Comparison of ENCODE assay signal across 8 mouse cellular contexts in genomic region chr17:21449669-21450068, GRCm38 (mm10). TPM values are rescaled to one million over a fixed set of nuclear protein-coding genes. Genes with fewer than 3 reads are reported as not detected.
DNase-seq lines count a peak whose midpoint lies in the region; ATAC-seq and TF ChIP-seq lines count a peak whose summit lies in the region.

No protein-coding gene starts in this region.

- H3K36me3 ChIP-seq in embryonic facial prominence, embryonic 12.5 days: no peaks in the 10 kb centered on the region
- no peaks in the 10 kb centered on the region; the same call in 1 of the 2 replicates for H3K36me3 ChIP-seq in limb, embryonic 14.5 days (ENCODE audit: control insufficient read depth, insufficient read depth, low read length)
- H3K36me3 ChIP-seq in midbrain, embryonic 16.5 days (ENCODE audit: control insufficient read depth, insufficient read depth, low read length): no peaks in the 10 kb centered on the region

- ATAC-seq in embryonic facial prominence, embryonic 12.5 days (ENCODE audit: insufficient number of reproducible peaks, insufficient read depth, low FRiP score, low TSS enrichment): peak; percentile 70; the same call in 1 of the 2 replicates
- peak; percentile 75 for ATAC-seq in limb, embryonic 14.5 days (ENCODE audit: low FRiP score, low read depth)
- ATAC-seq in midbrain, embryonic 16.5 days: peak; percentile 86

- no peaks in the 10 kb centered on the region for H3K27me3 ChIP-seq in embryonic facial prominence, embryonic 12.5 days
- no peaks in the 10 kb centered on the region for H3K27me3 ChIP-seq in limb, embryonic 14.5 days (ENCODE audit: control insufficient read depth, insufficient read depth, low read length)
- no peaks in the 10 kb centered on the region for H3K27me3 ChIP-seq in midbrain, embryonic 16.5 days (ENCODE audit: control insufficient read depth, insufficient read depth, low read depth, low read length)

- peak; percentile 84 for DNase-seq in A20 (ENCODE audit: low read depth, low spot score)
- peak; percentile 75 for DNase-seq in adrenal gland, postnatal 14 days
- peak; percentile 89 for DNase-seq in heart, adult 8-10 months (ENCODE audit: low spot score)
- DNase-seq in kidney, adult 9 months: peak; percentile 90
- peak; percentile 89 for DNase-seq in limb, embryonic 14.5 days (ENCODE audit: low spot score)
- DNase-seq in spleen, postnatal 4 days (ENCODE audit: low spot score in 2 of 2): peak; percentile 75 to 82

- no peaks in the 10 kb centered on the region for H3K9me3 ChIP-seq in embryonic facial prominence, embryonic 12.5 days
- no peaks in the 10 kb centered on the region for H3K9me3 ChIP-seq in limb, embryonic 14.5 days (ENCODE audit: control insufficient read depth, low read length)
- H3K9me3 ChIP-seq in midbrain, embryonic 16.5 days (replicated peaks; ENCODE audit: control insufficient read depth, low read length, poor library complexity, severe bottlenecking): no peaks in the 10 kb centered on the region

- H3K4me1 ChIP-seq in embryonic facial prominence, embryonic 12.5 days: peaks cover 6% of the 10 kb centered on the region; the same call in 1 of the 2 replicates
- peaks cover 7% of the 10 kb centered on the region; the same call in 1 of the 2 replicates for H3K4me1 ChIP-seq in limb, embryonic 14.5 days (ENCODE audit: control insufficient read depth, insufficient read depth, low read length)
- H3K4me1 ChIP-seq in midbrain, embryonic 16.5 days (ENCODE audit: control insufficient read depth, insufficient read depth, low read length): peaks cover 6% of the 10 kb centered on the region

- H3K4me2 ChIP-seq in embryonic facial prominence, embryonic 12.5 days (replicated peaks): peak overlapping the region; percentile 57
- peak overlapping the region; percentile 85 for H3K4me2 ChIP-seq in limb, embryonic 14.5 days (replicated peaks; ENCODE audit: low read depth, low read length, severe bottlenecking)
- H3K4me2 ChIP-seq in midbrain, embryonic 16.5 days (ENCODE audit: low read length): peak overlapping the region; percentile 68

- peak overlapping the region; percentile 55 for H3K4me3 ChIP-seq in embryonic facial prominence, embryonic 12.5 days
- H3K4me3 ChIP-seq in limb, embryonic 14.5 days (replicated peaks; ENCODE audit: low read length): peak overlapping the region; percentile 67
- peak overlapping the region; percentile 60 for H3K4me3 ChIP-seq in midbrain, embryonic 16.5 days (ENCODE audit: low read depth, low read length)

- H3K9ac ChIP-seq in embryonic facial prominence, embryonic 12.5 days: 0 out of 2 replicates have a peak overlapping the region, but pooled peaks have one; percentile 30
- H3K9ac ChIP-seq in limb, embryonic 14.5 days (ENCODE audit: low read depth, low read length, severe bottlenecking): no peak overlapping the region; the same call in none of the 2 replicates
- H3K9ac ChIP-seq in midbrain, embryonic 16.5 days (ENCODE audit: low read depth, low read length): peak overlapping the region; percentile 64

- 0% methylated on average over 3 of the region's 3 CpGs for WGBS in embryonic facial prominence, embryonic 12.5 days
- WGBS in limb, embryonic 14.5 days: 0% methylated on average over 3 of the region's 3 CpGs
- 0% methylated on average over 3 of the region's 3 CpGs for WGBS in midbrain, embryonic 16.5 days

- peak overlapping the region; percentile 81 for H3K27ac ChIP-seq in embryonic facial prominence, embryonic 12.5 days
- peak overlapping the region; percentile 92 for H3K27ac ChIP-seq in limb, embryonic 14.5 days (replicated peaks; ENCODE audit: low read depth, low read length)
- peak overlapping the region; percentile 84 for H3K27ac ChIP-seq in midbrain, embryonic 16.5 days (ENCODE audit: low read length)

- TF ChIP-seq POLR2A in limb, embryonic 14.5 days (IDR thresholded peaks at IDR 0.05; ENCODE audit: borderline replicate concordance, extremely low read depth, insufficient read depth, insufficient read length): no peak

RNA-seq across cellular contexts. Expression of gene Zfp51, which starts 0.5 kb away (rescaled TPM):
- total RNA-seq in adrenal gland, postnatal 14 days (2021): 7.1 and 8.5 TPM in 2 replicates
- polyA plus RNA-seq in embryonic facial prominence, embryonic 12.5 days (2016; fragmentation: Nextera tagmentation; extraction: Ambion mirVana): 15.3 and 16.0 TPM in 2 replicates
- 1 to 10 TPM; 7.6 to 8.7 (median 8.0) TPM for total RNA-seq in heart, adult 8-10 months (2022)
- polyA plus RNA-seq in limb, embryonic 14.5 days (2012; rRNA removed): 5.4 and 7.1 TPM in 2 replicates
- 14.7 and 16.6 TPM in 2 replicates for polyA plus RNA-seq in limb, embryonic 14.5 days (2014; fragmentation: Nextera tagmentation; extraction: Ambion mirVana)
- polyA plus RNA-seq in midbrain, embryonic 16.5 days (2015; fragmentation: Nextera tagmentation; extraction: Ambion mirVana): 12.4 and 15.2 TPM in 2 replicates

RNA-seq across cellular contexts. Expression of gene Zfp54, which starts 26.6 kb away (rescaled TPM):
- 3.3 TPM in 2 replicates for total RNA-seq in adrenal gland, postnatal 14 days (2021)
- 2.8 and 3.3 TPM in 2 replicates for polyA plus RNA-seq in embryonic facial prominence, embryonic 12.5 days (2016; fragmentation: Nextera tagmentation; extraction: Ambion mirVana)
- total RNA-seq in heart, adult 8-10 months (2022): 1 to 10 TPM in 3 of 4 experiments, under 1 TPM in 1; 0.80 to 1.4 (median 1.3) TPM
- polyA plus RNA-seq in limb, embryonic 14.5 days (2012; rRNA removed): 1.8 and 2.5 TPM in 2 replicates
- 4.5 and 5.2 TPM in 2 replicates for polyA plus RNA-seq in limb, embryonic 14.5 days (2014; fragmentation: Nextera tagmentation; extraction: Ambion mirVana)
- 6.3 and 7.8 TPM in 2 replicates for polyA plus RNA-seq in midbrain, embryonic 16.5 days (2015; fragmentation: Nextera tagmentation; extraction: Ambion mirVana)

RNA-seq across cellular contexts. Expression of gene Zfp53, which starts 39.1 kb away (rescaled TPM):
- 4.8 and 5.6 TPM in 2 replicates for total RNA-seq in adrenal gland, postnatal 14 days (2021)
- polyA plus RNA-seq in embryonic facial prominence, embryonic 12.5 days (2016; fragmentation: Nextera tagmentation; extraction: Ambion mirVana): 10.0 and 11.5 TPM in 2 replicates
- 1 to 10 TPM; 1.8 to 3.1 (median 2.4) TPM for total RNA-seq in heart, adult 8-10 months (2022)
- 3.4 and 5.3 TPM in 2 replicates for polyA plus RNA-seq in limb, embryonic 14.5 days (2012; rRNA removed)
- 9.4 and 10.3 TPM in 2 replicates for polyA plus RNA-seq in limb, embryonic 14.5 days (2014; fragmentation: Nextera tagmentation; extraction: Ambion mirVana)
- polyA plus RNA-seq in midbrain, embryonic 16.5 days (2015; fragmentation: Nextera tagmentation; extraction: Ambion mirVana): 10.9 and 12.0 TPM in 2 replicates

Comparison
In these comparisons a context has a peak if more than half of its experiments do, and no peak if none do; other contexts are left out.
1. Peak in every context shown above with its lines: DNase-seq, ATAC-seq, H3K4me3 ChIP-seq and H3K27ac ChIP-seq.